ENCODE assay signal across 11 mouse cellular contexts in genomic region chr11:50252166-50252565, GRCm38 (mm10). TPM values are rescaled to one million over a fixed set of nuclear protein-coding genes. Genes with fewer than 3 reads are reported as not detected.
A peak's percentile ranks its signal among the peaks of the same experiment; 100 is the strongest.
DNase-seq lines count a peak whose midpoint lies in the region; TF ChIP-seq lines count a peak whose summit lies in the region.
"Had no signal": no experiment of that assay in that cellular context is flagged by ENCODE, and none has a peak within 500 bp of the region (broad histone marks: within the 10 kb centered on the region; RNA-seq: fewer than 3 reads in every experiment).

No protein-coding gene starts in this region.

- H3K27ac ChIP-seq in spleen, adult 2 months (ENCODE audit: insufficient read depth, low read length): peak overlapping the region; percentile 44
- H3K27ac ChIP-seq: forebrain, embryonic 12.5 days; liver, embryonic 15.5 days; neural tube, embryonic 12.5 days had no signal

- peak; percentile 92 for DNase-seq in heart, adult 11 months
- no peak for DNase-seq in heart, postnatal 36 days
- DNase-seq in spleen, adult 2 months (ENCODE audit: low read depth in 1 of 2, low spot score in 2 of 2): no peak
- no peak for DNase-seq in spleen, postnatal 4 days (ENCODE audit: low spot score in 2 of 2)
- peak; percentile 36 for DNase-seq in forelimb bud, embryonic 11.5 days (ENCODE audit: low read depth, low spot score)
- DNase-seq in lung, postnatal 4 days: peak; percentile 40 to 52
- DNase-seq in cerebellum, postnatal 4 days (ENCODE audit: low spot score in 2 of 2): no peak
- DNase-seq in testis, postnatal 10 days (ENCODE audit: low spot score): no peak

- WGBS in spleen, adult 2 months: 83% methylated on average over 3 of the region's 3 CpGs

- intact Hi-C loops in heart, postnatal 36 days (cut with DNase I): no loop called here

- TF ChIP-seq CTCF in spleen, adult 2 months (IDR thresholded peaks at IDR 0.05; ENCODE audit: extremely low read depth, insufficient read depth, insufficient read length, insufficient replicate concordance): no peak

- H3K4me3 ChIP-seq in spleen, adult 2 months (ENCODE audit: extremely low read depth, insufficient read depth, insufficient read length): no peak overlapping the region
- H3K4me3 ChIP-seq: forebrain, embryonic 12.5 days; liver, embryonic 15.5 days; neural tube, embryonic 12.5 days had no signal

- H3K4me1 ChIP-seq in spleen, adult 2 months (ENCODE audit: control insufficient read depth, insufficient read depth, insufficient read length): no peaks in the 10 kb centered on the region
- H3K4me1 ChIP-seq: forebrain, embryonic 12.5 days had no signal

- no peaks in the 10 kb centered on the region for H3K27me3 ChIP-seq in spleen, adult 2 months (ENCODE audit: control insufficient read depth, insufficient read depth, low read length)
- H3K27me3 ChIP-seq: forebrain, embryonic 12.5 days; liver, embryonic 15.5 days; neural tube, embryonic 12.5 days had no signal

- peaks cover 7% of the 10 kb centered on the region; the same call in 1 of the 2 replicates for H3K36me3 ChIP-seq in spleen, adult 2 months (ENCODE audit: control insufficient read depth, insufficient read depth, low read length)

- no peak for TF ChIP-seq POLR2A in spleen, adult 2 months (IDR thresholded peaks at IDR 0.05; ENCODE audit: low read depth, low read length)

RNA-seq across cellular contexts. Expression of gene Ltc4s, which starts 13.8 kb away (rescaled TPM):
- total RNA-seq in heart, postnatal 36 days (2021): 1 to 10 TPM; 5.5 to 8.6 TPM
- 44.9 and 53.9 TPM in 2 replicates for polyA plus RNA-seq in spleen, adult 2 months (2012; rRNA removed)

RNA-seq across cellular contexts. Expression of gene Maml1, which starts 39.9 kb away (rescaled TPM):
- 10 to 100 TPM; 11.5 to 11.8 TPM for total RNA-seq in heart, postnatal 36 days (2021)
- 15.0 and 19.3 TPM in 2 replicates for polyA plus RNA-seq in spleen, adult 2 months (2012; rRNA removed)

RNA-seq across cellular contexts. Expression of gene Mgat4b, which starts 41.5 kb away (rescaled TPM):
- 10 to 100 TPM; 84.5 to 87.8 TPM for total RNA-seq in heart, postnatal 36 days (2021)
- 32.6 and 41.5 TPM in 2 replicates for polyA plus RNA-seq in spleen, adult 2 months (2012; rRNA removed)

RNA-seq across cellular contexts. Expression of gene Sqstm1, which starts 41.5 kb away (rescaled TPM):
- 100 to 1,000 TPM; 379 to 464 TPM for total RNA-seq in heart, postnatal 36 days (2021)
- 113 and 117 TPM in 2 replicates for polyA plus RNA-seq in spleen, adult 2 months (2012; rRNA removed)

Comparison
In these comparisons a context has a peak if more than half of its experiments do, and no peak if none do; other contexts are left out.
1. DNase-seq: peak in heart, adult 11 months (single experiment), forelimb bud, embryonic 11.5 days (single experiment) and lung, postnatal 4 days (2 of 2); none in heart, postnatal 36 days (0 of 2), spleen, adult 2 months (0 of 2), spleen, postnatal 4 days (0 of 2), cerebellum, postnatal 4 days (0 of 2) and testis, postnatal 10 days (single experiment).